Mouse (Mus musculus) C2C12 (cell line): ENCODE results near the gene Myl7. TPM values are rescaled to one million over a fixed set of nuclear protein-coding genes. Genes with fewer than 3 reads are reported as not detected.
"Not testable (repeated sequence)": the region's sequence is repeated elsewhere in the genome, so short reads cannot be mapped to it uniquely, and the experiment has no call there.

ENCODE experiments used
- H3K27me3 ChIP-seq: one replicate; pipeline ENCODE4 v1.6.1; 2011; ENCODE audit not compliant: control insufficient read depth, insufficient read depth, insufficient read length
- H3K36me3 ChIP-seq: one replicate; pipeline ENCODE4 v1.6.1; 2011; ENCODE audit not compliant: control insufficient read depth, insufficient read depth
- H3K4me3 ChIP-seq: one replicate; pipeline ENCODE4 v1.5.1; 2011; ENCODE audit warnings: mild to moderate bottlenecking, control low read depth; ENCODE audit not compliant: poor library complexity, insufficient read depth, severe bottlenecking
- H3K79me2 ChIP-seq: one replicate; pipeline ENCODE4 v1.6.1; 2011; ENCODE audit not compliant: control insufficient read depth, insufficient read depth
- H3K79me3 ChIP-seq: one replicate; pipeline ENCODE4 v1.6.1; 2011; ENCODE audit warnings: low read depth, control low read depth
- H3ac ChIP-seq: one replicate; pipeline ENCODE3; 2011; ENCODE audit warnings: low read depth; ENCODE audit not compliant: control insufficient read depth, insufficient read length
- CEBPB ChIP-seq: IDR thresholded peaks from one replicate; pipeline ENCODE4 v1.6.1; 2011; ENCODE audit warnings: low read depth, mild to moderate bottlenecking, control low read depth, moderate library complexity
- CTCF ChIP-seq: IDR thresholded peaks from one replicate; pipeline ENCODE4 v1.5.1; 2011; ENCODE audit not compliant: control insufficient read depth, insufficient read depth, insufficient read length
- FOSL1 ChIP-seq: IDR thresholded peaks from one replicate; pipeline ENCODE4 v1.8.0; 2011; ENCODE audit warnings: mild to moderate bottlenecking, low read length; ENCODE audit not compliant: poor library complexity, insufficient read depth, severe bottlenecking
- MAX ChIP-seq: IDR thresholded peaks from one replicate; pipeline ENCODE4 v1.6.1; 2011; ENCODE audit warnings: mild to moderate bottlenecking, control low read depth
- MYOD1 ChIP-seq: IDR thresholded peaks from one replicate; pipeline ENCODE4 v1.6.1; 2011; ENCODE audit warnings: low read depth; ENCODE audit not compliant: control insufficient read depth, insufficient read length
- MYOG ChIP-seq: IDR thresholded peaks from one replicate; pipeline ENCODE4 v1.6.1; 2011; ENCODE audit not compliant: control insufficient read depth, insufficient read length; ENCODE audit errors: extremely low read depth
- USF1 ChIP-seq: IDR thresholded peaks from one replicate; pipeline ENCODE4 v1.6.1; 2011; ENCODE audit warnings: low read depth, mild to moderate bottlenecking, control low read depth, moderate library complexity
- long read RNA-seq, 2 experiments: library from polyadenylated mRNA; unstranded; transcript quantifications; one replicate each; pipeline ENCODE4 v2.0.0; 2019 to 2020
- polyA plus RNA-seq: library from polyadenylated mRNA; unstranded; fragments of >200 nt; fragmentation: generic; extraction: Trizol; gene quantifications from one replicate; pipeline ENCODE4 v1.2.1, GENCODE M21; 2012; ENCODE audit warnings: missing spikeins

Myl7 gene
- polyA plus RNA-seq: not detected
- long read RNA-seq, experiment 1: 0 reads
- long read RNA-seq, experiment 2: 0 reads

- H3ac ChIP-seq: no peak within 1 kb of the TSS
- TF ChIP-seq MYOD1 (no peak), MAX (no peak), FOSL1 (no peak), MYOG (no peak), CEBPB (no peak), USF1 (no peak)
- no peaks in the 10 kb centered on the region for H3K36me3 ChIP-seq
- H3K27me3 ChIP-seq: no peaks in the 10 kb centered on the region
- H3K79me3 ChIP-seq: no peaks in the 10 kb centered on the region
- H3K4me3 ChIP-seq: no peak within 1 kb of the TSS
- no peaks in the 10 kb centered on the region for H3K79me2 ChIP-seq
These were observed at the start of gene Myl7 for GRCm38 (mm10) chr11:5898531-5898930. Myl7 (minus strand) TSS chr11:5898782.

GRCm38 (mm10) chr11:5947796-5948195 lies 49.2 kb upstream of the Myl7 start:
- no peak overlapping the region for H3ac ChIP-seq
- no peak for TF ChIP-seq USF1
- no peak for TF ChIP-seq CEBPB
- no peak for TF ChIP-seq MYOG
- no peak for TF ChIP-seq MYOD1
- TF ChIP-seq CTCF: no peak
- no peak for TF ChIP-seq MAX
- TF ChIP-seq FOSL1: no peak
- no peak overlapping the region for H3K4me3 ChIP-seq
- no peaks in the 10 kb centered on the region for H3K79me3 ChIP-seq
- no peaks in the 10 kb centered on the region for H3K36me3 ChIP-seq
- peaks cover 14% of the 10 kb centered on the region for H3K27me3 ChIP-seq
- H3K79me2 ChIP-seq: no peaks in the 10 kb centered on the region

GRCm38 (mm10) chr11:5945096-5945495 lies 46.5 kb upstream of the Myl7 start:
- Histone ChIP-seq H3K79me3 (no peaks in the 10 kb centered on the region), H3ac (no peak overlapping the region), H3K36me3 (no peaks in the 10 kb centered on the region), H3K79me2 (no peaks in the 10 kb centered on the region), H3K4me3 (no peak overlapping the region), H3K27me3 (peaks cover 38% of the 10 kb centered on the region)
- TF ChIP-seq FOSL1: no peak
- no peak for TF ChIP-seq MYOG
- no peak for TF ChIP-seq USF1
- no peak for TF ChIP-seq MYOD1
- TF ChIP-seq CTCF: no peak

GRCm38 (mm10) chr11:5942966-5943365 lies 44.4 kb upstream of the Myl7 start:
- no peaks in the 10 kb centered on the region for H3K79me2 ChIP-seq
- H3K79me3 ChIP-seq: no peaks in the 10 kb centered on the region
- no peak overlapping the region for H3K4me3 ChIP-seq
- TF ChIP-seq USF1 (no peak), CEBPB (no peak), MYOG (no peak), FOSL1 (no peak), MYOD1 (no peak), CTCF (no peak), MAX (no peak)
- no peaks in the 10 kb centered on the region for H3K36me3 ChIP-seq
- H3ac ChIP-seq: no peak overlapping the region
- peaks cover 29% of the 10 kb centered on the region for H3K27me3 ChIP-seq

- not testable (repeated sequence) for H3K79me3 ChIP-seq, H3K27me3 ChIP-seq, H3K36me3 ChIP-seq, H3K79me2 ChIP-seq, H3K4me3 ChIP-seq, H3ac ChIP-seq
These were observed 35.9 kb upstream of the Myl7 start for GRCm38 (mm10) chr11:5934531-5934930.

GRCm38 (mm10) chr11:5931947-5932346 lies 33.4 kb upstream of the Myl7 start:
- H3K4me3 ChIP-seq, H3K27me3 ChIP-seq, H3K79me2 ChIP-seq, H3K79me3 ChIP-seq, H3K36me3 ChIP-seq, H3ac ChIP-seq: not testable (repeated sequence)

- no peak for TF ChIP-seq MYOD1
- no peak for TF ChIP-seq CEBPB
- TF ChIP-seq FOSL1: no peak
- no peak for TF ChIP-seq MYOG
- no peak for TF ChIP-seq MAX
- no peak for TF ChIP-seq USF1
- TF ChIP-seq CTCF: no peak
- Histone ChIP-seq H3K79me3 (no peaks in the 10 kb centered on the region), H3K79me2 (no peaks in the 10 kb centered on the region), H3K27me3 (peaks cover 16% of the 10 kb centered on the region), H3K36me3 (no peaks in the 10 kb centered on the region), H3K4me3 (no peak overlapping the region), H3ac (no peak overlapping the region)
These were observed 32.0 kb upstream of the Myl7 start for GRCm38 (mm10) chr11:5930578-5930977.
